Mouse (Mus musculus) effector memory CD4-positive, alpha-beta T cell, adult 5 months (primary cell): Measurements from ENCODE around the gene Ahnak2. TPM values are rescaled to one million over a fixed set of nuclear protein-coding genes. Genes with fewer than 3 reads are reported as not detected.

Experiments
- polyA plus RNA-seq: library from polyadenylated mRNA; unstranded; fragments of 100-300 nt; shearing (Covaris generic); gene quantifications from one replicate; pipeline ENCODE4 v1.2.1, GENCODE M21; 2017

The Ahnak2 gene
- not detected for polyA plus RNA-seq

GRCm38 (mm10) chr12:112801864-112802846 is at the start of gene Ahnak2:
Ahnak2 (minus strand) TSS chr12:112802657.

GRCm38 (mm10) chr12:112829244-112829864 is 26.9 kb upstream of the Ahnak2 start, which contains the start of gene Cdca4:
Cdca4 (minus strand) TSS chr12:112829423.

GRCm38 (mm10) chr12:112808587-112809364 is 6.3 kb upstream of the Ahnak2 start, which contains the start of gene Clba1:
Clba1 (plus strand) TSS chr12:112808937.

GRCm38 (mm10) chr12:112760154-112760926 is 42.1 kb downstream of the Ahnak2 start, which contains the start of gene Pld4:
Pld4 (plus strand) TSS chr12:112760655.

Other genes starting within 250 kb of the Ahnak2 start
- gene Inf2, start 213.9 kb downstream of the Ahnak2 start, polyA plus RNA-seq = 34.5 TPM
- 2.0 TPM for gene Adssl1, start 182.6 kb downstream of the Ahnak2 start, polyA plus RNA-seq
- 20.4 TPM for gene Siva1, start 158.0 kb downstream of the Ahnak2 start, polyA plus RNA-seq
- 122 TPM for gene Akt1, start 127.8 kb downstream of the Ahnak2 start, polyA plus RNA-seq
- 4.4 TPM for gene Zbtb42, start 123.8 kb downstream of the Ahnak2 start, polyA plus RNA-seq
- 19.6 TPM for gene Cep170b, start 82.2 kb downstream of the Ahnak2 start, polyA plus RNA-seq
- gene Pld4, start 42.0 kb downstream of the Ahnak2 start, polyA plus RNA-seq = 0.30 TPM
- gene Clba1, start 6.3 kb upstream of the Ahnak2 start, polyA plus RNA-seq = not detected
- 38.0 TPM for gene Cdca4, start 26.8 kb upstream of the Ahnak2 start, polyA plus RNA-seq
- gene Gpr132, start 65.6 kb upstream of the Ahnak2 start, polyA plus RNA-seq = 317 TPM
- gene Jag2, start 127.1 kb upstream of the Ahnak2 start, polyA plus RNA-seq = 1.6 TPM
- 33.7 TPM for gene Nudt14, start 139.5 kb upstream of the Ahnak2 start, polyA plus RNA-seq
- 64.3 TPM for gene Btbd6, start 173.8 kb upstream of the Ahnak2 start, polyA plus RNA-seq
- gene Brf1, start 198.0 kb upstream of the Ahnak2 start, polyA plus RNA-seq = 204 TPM
- gene Pacs2, start 211.9 kb upstream of the Ahnak2 start, polyA plus RNA-seq = 28.6 TPM